Mouse (Mus musculus): Measurements from ENCODE around the gene Vmn1r69. TPM values are rescaled to one million over a fixed set of nuclear protein-coding genes. Genes with fewer than 3 reads are reported as not detected.

Vmn1r69 gene
- polyA plus RNA-seq (2012; rRNA removed): not detected in 2 replicates
- not detected in 2 replicates for polyA plus RNA-seq (2014; fragmentation: Nextera tagmentation; extraction: Ambion mirVana)

GRCm38 (mm10) chr7:10613559-10613958, at the start of gene Vmn1r69:
Gene Vmn1r69, minus strand, starts transcription at chr7:10613659.
- Histone ChIP-seq H3K36me3 (replicated peaks; ENCODE audit: control insufficient read depth, insufficient read depth, low read depth) (no peaks in the 10 kb centered on the region), H3K27me3 (ENCODE audit: control insufficient read depth, insufficient read depth, low read length) (no peaks in the 10 kb centered on the region), H3K9ac (replicated peaks) (no peak within 1 kb of the TSS), H3K9me3 (ENCODE audit: control insufficient read depth, low read length) (no peaks in the 10 kb centered on the region), H3K27ac (no peak within 1 kb of the TSS), H3K4me1 (replicated peaks; ENCODE audit: control insufficient read depth in 2 of 2, insufficient read depth in 2 of 2, low read length in 1 of 2) (no peaks in the 10 kb centered on the region), H3K4me2 (ENCODE audit: low read depth) (no peak within 1 kb of the TSS), H3K4me3 (ENCODE audit: insufficient read depth in 1 of 2, low read depth in 2 of 2, low read length in 2 of 2) (no peak within 1 kb of the TSS)
- DNase-seq (ENCODE audit: low read depth in 3 of 3, low spot score in 3 of 3) (no peak), ATAC-seq (ENCODE audit: insufficient read depth) (no peak)
- TF ChIP-seq EP300 (IDR thresholded peaks at IDR 0.05; ENCODE audit: low read depth) (no peak), CTCF (IDR thresholded peaks at IDR 0.05; ENCODE audit: low read depth) (no peak)

- H3K36me3 ChIP-seq (replicated peaks; ENCODE audit: control insufficient read depth, insufficient read depth, low read depth): no peaks in the 10 kb centered on the region
- DNase-seq (ENCODE audit: low read depth in 3 of 3, low spot score in 3 of 3) (no peak), ATAC-seq (ENCODE audit: insufficient read depth) (no peak)
- H3K9me3 ChIP-seq (ENCODE audit: control insufficient read depth, low read length): no peaks in the 10 kb centered on the region
- no peak within 1 kb of the TSS for H3K4me3 ChIP-seq (ENCODE audit: insufficient read depth in 1 of 2, low read depth in 2 of 2, low read length in 2 of 2)
- no peaks in the 10 kb centered on the region for H3K27me3 ChIP-seq (ENCODE audit: control insufficient read depth, insufficient read depth, low read length)
- H3K27ac ChIP-seq: no peak within 1 kb of the TSS
- no peak within 1 kb of the TSS for H3K9ac ChIP-seq (replicated peaks)
- no peaks in the 10 kb centered on the region for H3K4me1 ChIP-seq (replicated peaks; ENCODE audit: control insufficient read depth in 2 of 2, insufficient read depth in 2 of 2, low read length in 1 of 2)
- WGBS (ENCODE audit: insufficient replicate concordance): 27% methylated on average over 1 of the region's 1 CpGs
- TF ChIP-seq CTCF (IDR thresholded peaks at IDR 0.05; ENCODE audit: low read depth) (no peak), EP300 (IDR thresholded peaks at IDR 0.05; ENCODE audit: low read depth) (no peak)
- no peak within 1 kb of the TSS for H3K4me2 ChIP-seq (ENCODE audit: low read depth)
Observed at GRCm38 (mm10) chr7:10631232-10631631, 17.8 kb upstream of the Vmn1r69 start, which contains the start of gene Vmn1r70. Gene Vmn1r70, plus strand, starts transcription at chr7:10631532.

- Histone ChIP-seq H3K4me1 (replicated peaks; ENCODE audit: control insufficient read depth in 2 of 2, insufficient read depth in 2 of 2, low read length in 1 of 2) (no peaks in the 10 kb centered on the region), H3K9me3 (ENCODE audit: control insufficient read depth, low read length) (no peaks in the 10 kb centered on the region), H3K27me3 (ENCODE audit: control insufficient read depth, insufficient read depth, low read length) (no peaks in the 10 kb centered on the region), H3K9ac (replicated peaks) (no peak within 1 kb of the TSS), H3K36me3 (replicated peaks; ENCODE audit: control insufficient read depth, insufficient read depth, low read depth) (no peaks in the 10 kb centered on the region), H3K4me3 (ENCODE audit: insufficient read depth in 1 of 2, low read depth in 2 of 2, low read length in 2 of 2) (no peak within 1 kb of the TSS), H3K27ac (no peak within 1 kb of the TSS), H3K4me2 (ENCODE audit: low read depth) (no peak within 1 kb of the TSS)
- WGBS (ENCODE audit: insufficient replicate concordance): 37% methylated on average over 2 of the region's 2 CpGs
- DNase-seq (ENCODE audit: low read depth in 3 of 3, low spot score in 3 of 3) (no peak), ATAC-seq (ENCODE audit: insufficient read depth) (no peak)
- no peak for TF ChIP-seq EP300 (IDR thresholded peaks at IDR 0.05; ENCODE audit: low read depth)
- TF ChIP-seq CTCF (IDR thresholded peaks at IDR 0.05; ENCODE audit: low read depth): no peak
Observed at GRCm38 (mm10) chr7:10558385-10558784, 55.1 kb downstream of the Vmn1r69 start, which contains the start of gene Vmn1r68. Gene Vmn1r68, minus strand, starts transcription at chr7:10558485.

Other genes starting within 250 kb of the Vmn1r69 start
- gene Vmn1r67, start 170.3 kb downstream of the Vmn1r69 start, polyA plus RNA-seq (2012; rRNA removed): not detected in 2 replicates
- not detected in 2 replicates for gene Vmn1r67, start 170.3 kb downstream of the Vmn1r69 start, polyA plus RNA-seq (2014; fragmentation: Nextera tagmentation; extraction: Ambion mirVana)
- gene Zik1, start 118.3 kb downstream of the Vmn1r69 start, polyA plus RNA-seq (2012; rRNA removed): 0.74 and 1.1 TPM in 2 replicates
- 2.1 and 3.1 TPM in 2 replicates for gene Zik1, start 118.3 kb downstream of the Vmn1r69 start, polyA plus RNA-seq (2014; fragmentation: Nextera tagmentation; extraction: Ambion mirVana)
- not detected in 2 replicates for gene Vmn1r68, start 55.2 kb downstream of the Vmn1r69 start, polyA plus RNA-seq (2012; rRNA removed)
- gene Vmn1r68, start 55.2 kb downstream of the Vmn1r69 start, polyA plus RNA-seq (2014; fragmentation: Nextera tagmentation; extraction: Ambion mirVana): not detected in 2 replicates
- not detected in 2 replicates for gene Vmn1r70, start 17.9 kb upstream of the Vmn1r69 start, polyA plus RNA-seq (2012; rRNA removed)
- gene Vmn1r70, start 17.9 kb upstream of the Vmn1r69 start, polyA plus RNA-seq (2014; fragmentation: Nextera tagmentation; extraction: Ambion mirVana): not detected in 2 replicates
- not detected in 2 replicates for gene Nlrp4b, start 74.1 kb upstream of the Vmn1r69 start, polyA plus RNA-seq (2012; rRNA removed)
- not detected in 2 replicates for gene Nlrp4b, start 74.1 kb upstream of the Vmn1r69 start, polyA plus RNA-seq (2014; fragmentation: Nextera tagmentation; extraction: Ambion mirVana)
- not detected in 2 replicates for gene Vmn1r71, start 140.7 kb upstream of the Vmn1r69 start, polyA plus RNA-seq (2012; rRNA removed)
- not detected in 2 replicates for gene Vmn1r71, start 140.7 kb upstream of the Vmn1r69 start, polyA plus RNA-seq (2014; fragmentation: Nextera tagmentation; extraction: Ambion mirVana)